Mouse (Mus musculus): ENCODE measurements at regions not wholly inside any gene's neighbourhood (a gene's known extent, or its start where the extent isn't known, plus 50 kb on each side); places are given as distances from the start of the nearest gene placed in this dataset.
A peak's percentile ranks its signal among the peaks of the same experiment; 100 is the strongest.
"Not testable (repeated sequence)": the region's sequence is repeated elsewhere in the genome, so short reads cannot be mapped to it uniquely, and the experiment has no call there.

- no peak for DNase-seq (ENCODE audit: low read depth, low spot score)
Measured at GRCm38 (mm10) chr14:84157412-84157811, 286.0 kb upstream of the Pcdh17 start.

- DNase-seq (ENCODE audit: low read depth, low spot score) = peak; percentile 75
Measured at GRCm38 (mm10) chr14:84175446-84175845, 267.9 kb upstream of the Pcdh17 start.

GRCm38 (mm10) chr14:84210949-84211348, 232.4 kb upstream of the Pcdh17 start:
- DNase-seq (ENCODE audit: low read depth, low spot score) = no peak

GRCm38 (mm10) chr14:84222996-84223395, 220.4 kb upstream of the Pcdh17 start:
- no peak for DNase-seq (ENCODE audit: low read depth, low spot score)

- DNase-seq (ENCODE audit: low read depth, low spot score) = no peak
Measured at GRCm38 (mm10) chr14:84223924-84224323, 219.4 kb upstream of the Pcdh17 start.

- not testable (repeated sequence) for DNase-seq (ENCODE audit: low read depth, low spot score)
Measured at GRCm38 (mm10) chr14:84248006-84248405, 195.4 kb upstream of the Pcdh17 start.

GRCm38 (mm10) chr14:84252583-84252982, 190.8 kb upstream of the Pcdh17 start:
- DNase-seq (ENCODE audit: low read depth, low spot score) = no peak

- peak; percentile 19 for DNase-seq (ENCODE audit: low read depth, low spot score)
Measured at GRCm38 (mm10) chr14:84257671-84258070, 185.7 kb upstream of the Pcdh17 start.

GRCm38 (mm10) chr14:84258633-84259032, 184.7 kb upstream of the Pcdh17 start:
- no peak for DNase-seq (ENCODE audit: low read depth, low spot score)

GRCm38 (mm10) chr14:84263936-84264335, 179.4 kb upstream of the Pcdh17 start:
- no peak for DNase-seq (ENCODE audit: low read depth, low spot score)

GRCm38 (mm10) chr14:84266217-84266616, 177.1 kb upstream of the Pcdh17 start:
- no peak for DNase-seq (ENCODE audit: low read depth, low spot score)

GRCm38 (mm10) chr14:84283440-84284203, 159.7 kb upstream of the Pcdh17 start:
- no peak for DNase-seq (ENCODE audit: low read depth, low spot score)

GRCm38 (mm10) chr14:84320738-84321137, 122.6 kb upstream of the Pcdh17 start:
- no peak for DNase-seq (ENCODE audit: low read depth, low spot score)

- no peak for DNase-seq (ENCODE audit: low read depth, low spot score)
Measured at GRCm38 (mm10) chr14:84339604-84340003, 103.8 kb upstream of the Pcdh17 start.

All from telencephalon, adult 2 months (tissue).